Mouse (Mus musculus) heart, postnatal 25 days (tissue): Measurements from ENCODE around the gene Dcst2. TPM values are rescaled to one million over a fixed set of nuclear protein-coding genes. Genes with fewer than 3 reads are reported as not detected.

Experiments
- DNase-seq: peaks from one replicate; pipeline ENCODE4 v3.0.0; 2022; ENCODE audit warnings: low spot score
- intact Hi-C: fragments of 180-260 bp; cut with DNase I; formaldehyde crosslinking; loops from one replicate; pipeline ENCODE4 v1.15.1; 2025
- total RNA-seq, 2 experiments: library from RNA; stranded (reverse); gene quantifications; 2 replicates each; pipeline ENCODE4 v1.2.3; 2021

The Dcst2 gene
- total RNA-seq, 2 experiments from 2014 or later = not detected

DNA sequence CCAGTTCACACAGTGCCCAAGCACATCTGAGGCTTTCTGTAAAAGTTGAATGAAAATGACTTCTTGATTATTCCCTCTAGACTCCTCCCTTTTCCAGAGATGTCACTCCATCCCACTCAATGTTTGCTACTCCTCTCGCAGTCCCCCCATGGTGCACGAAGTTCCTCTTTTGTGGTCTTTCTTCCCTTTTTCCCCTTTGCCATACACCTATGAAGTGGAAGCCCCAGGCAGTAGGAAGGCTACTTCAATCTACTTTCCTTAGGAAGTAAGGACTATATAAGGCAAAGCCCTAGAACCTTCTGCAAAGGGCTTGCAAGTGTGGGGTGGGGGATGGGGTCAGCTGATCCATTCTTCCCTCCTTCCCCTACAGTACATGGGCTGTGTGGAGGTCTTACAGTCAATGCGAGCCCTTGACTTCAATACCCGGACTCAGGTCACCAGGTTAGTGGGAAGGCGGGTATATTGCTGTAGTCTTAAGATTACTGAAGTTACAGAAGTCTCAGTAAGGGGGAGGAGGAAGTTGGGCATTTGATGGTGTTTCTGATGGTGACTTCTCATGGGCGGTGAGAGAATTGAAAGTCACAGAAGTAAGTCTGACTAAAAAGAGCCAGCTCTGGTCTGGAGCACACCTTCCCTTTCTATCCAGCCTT, 60.9 kb downstream of the Dcst2 start:
- DNase-seq = no peak
- intact Hi-C loops = no loop called here

- intact Hi-C loops = no loop called here
- DNase-seq = no peak
Measured at GRCm38 (mm10) chr3:89424416-89425140, 62.8 kb downstream of the Dcst2 start.

DNA sequence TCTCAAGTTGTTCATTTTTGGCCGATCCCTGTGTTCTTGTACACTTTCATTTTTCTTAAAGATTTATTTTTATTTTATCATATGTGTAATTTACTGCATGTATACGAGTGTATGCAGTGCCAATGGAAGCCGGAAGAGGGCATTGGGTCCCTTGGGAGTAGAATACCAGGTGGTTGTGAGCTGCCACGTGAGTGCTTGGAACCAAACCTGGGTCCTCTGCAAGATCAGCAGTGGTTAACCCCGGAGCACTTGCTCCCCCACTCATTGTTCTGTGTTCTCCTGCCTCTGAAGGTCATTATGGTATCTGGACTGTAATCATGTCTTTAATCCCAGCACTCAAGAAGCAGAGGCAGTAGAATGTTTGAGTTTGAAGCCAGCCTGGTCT, 63.4 kb downstream of the Dcst2 start:
- intact Hi-C loops = no loop called here
- DNase-seq = no peak

GRCm38 (mm10) chr3:89425876-89426275, 64.1 kb downstream of the Dcst2 start:
- no peak for DNase-seq
- intact Hi-C loops = no loop called here

Other genes with a start within 250 kb of the Dcst2 start
- not detected for gene Pklr, start 225.8 kb upstream of the Dcst2 start, total RNA-seq
- under 1 TPM; 0.16 to 0.61 TPM for gene Hcn3, start 201.8 kb upstream of the Dcst2 start, total RNA-seq
- gene Clk2, start 197.2 kb upstream of the Dcst2 start, total RNA-seq = 10 to 100 TPM; 18.1 to 18.7 TPM
- gene Scamp3, start 184.5 kb upstream of the Dcst2 start, total RNA-seq = 10 to 100 TPM; 48.9 to 50.2 TPM
- 1 to 10 TPM; 5.2 to 5.7 TPM for gene Fam189b, start 178.8 kb upstream of the Dcst2 start, total RNA-seq
- gene Gba, start 159.0 kb upstream of the Dcst2 start, total RNA-seq = 10 to 100 TPM; 18.2 to 20.9 TPM
- gene Thbs3, start 146.8 kb upstream of the Dcst2 start, total RNA-seq = 1 to 10 TPM; 6.1 to 7.2 TPM
- 10 to 100 TPM; 62.3 to 62.6 TPM for gene Mtx1, start 134.9 kb upstream of the Dcst2 start, total RNA-seq
- gene Muc1, start 132.9 kb upstream of the Dcst2 start, total RNA-seq = under 1 TPM; 0.22 to 0.39 TPM
- 10 to 100 TPM; 73.5 to 87.6 TPM for gene Krtcap2, start 116.0 kb upstream of the Dcst2 start, total RNA-seq
- under 1 TPM; 0.47 to 0.59 TPM for gene Trim46, start 115.7 kb upstream of the Dcst2 start, total RNA-seq
- gene Dpm3, start 102.6 kb upstream of the Dcst2 start, total RNA-seq = 10 to 100 TPM; 51.7 to 53.9 TPM
- gene Slc50a1, start 91.4 kb upstream of the Dcst2 start, total RNA-seq = 10 to 100 TPM; 21.0 TPM
- gene Efna1, start 80.8 kb upstream of the Dcst2 start, total RNA-seq = 10 to 100 TPM; 29.4 to 33.5 TPM
- under 1 TPM in 1 of 2 experiments, not detected in 1; 0.31 TPM for gene Efna3, start 39.0 kb upstream of the Dcst2 start, total RNA-seq
- gene Efna4, start 23.9 kb upstream of the Dcst2 start, total RNA-seq = under 1 TPM; 0.31 to 0.47 TPM
- gene Adam15, start 12.0 kb upstream of the Dcst2 start, total RNA-seq = 10 to 100 TPM; 52.7 to 68.7 TPM
- not detected for gene Dcst1, start 3.3 kb downstream of the Dcst2 start, total RNA-seq
- gene Zbtb7b, start 32.8 kb downstream of the Dcst2 start, total RNA-seq = 10 to 100 TPM; 20.6 to 25.1 TPM
- gene Lenep, start 40.8 kb downstream of the Dcst2 start, total RNA-seq = under 1 TPM; 0.23 to 0.59 TPM
- 10 to 100 TPM; 57.5 to 60.8 TPM for gene Flad1, start 49.9 kb downstream of the Dcst2 start, total RNA-seq
- 1 to 10 TPM; 4.1 to 4.7 TPM for gene Cks1b, start 56.4 kb downstream of the Dcst2 start, total RNA-seq
- 10 to 100 TPM; 35.7 to 35.8 TPM for gene Shc1, start 56.5 kb downstream of the Dcst2 start, total RNA-seq
- gene Pygo2, start 68.2 kb downstream of the Dcst2 start, total RNA-seq = 10 to 100 TPM; 13.5 to 18.0 TPM
- gene Pbxip1, start 74.7 kb downstream of the Dcst2 start, total RNA-seq = 10 to 100 TPM; 49.2 to 56.9 TPM
- gene Pmvk, start 92.6 kb downstream of the Dcst2 start, total RNA-seq = 1 to 10 TPM; 7.4 to 8.4 TPM
- gene Kcnn3, start 158.2 kb downstream of the Dcst2 start, total RNA-seq = 1 to 10 TPM; 2.3 to 2.8 TPM